Mouse (Mus musculus) testis, adult 2 months (tissue): Measurements from ENCODE around the gene Snca.

ENCODE experiments used
- CTCF ChIP-seq: fragments of 200-500 bp; IDR thresholded peaks from 2 replicates; pipeline ENCODE4 v1.5.1; 2012; ENCODE audit warnings: low read depth, mild to moderate bottlenecking, inconsistent platforms, low read length, moderate library complexity; ENCODE audit not compliant: control insufficient read depth, insufficient read depth, insufficient replicate concordance
- POLR2A ChIP-seq: fragments of 200-500 bp; IDR thresholded peaks from 2 replicates; pipeline ENCODE4 v1.6.1; 2012; ENCODE audit warnings: low read depth, mild to moderate bottlenecking, inconsistent platforms, low read length, moderate library complexity; ENCODE audit not compliant: control insufficient read depth

DNA sequence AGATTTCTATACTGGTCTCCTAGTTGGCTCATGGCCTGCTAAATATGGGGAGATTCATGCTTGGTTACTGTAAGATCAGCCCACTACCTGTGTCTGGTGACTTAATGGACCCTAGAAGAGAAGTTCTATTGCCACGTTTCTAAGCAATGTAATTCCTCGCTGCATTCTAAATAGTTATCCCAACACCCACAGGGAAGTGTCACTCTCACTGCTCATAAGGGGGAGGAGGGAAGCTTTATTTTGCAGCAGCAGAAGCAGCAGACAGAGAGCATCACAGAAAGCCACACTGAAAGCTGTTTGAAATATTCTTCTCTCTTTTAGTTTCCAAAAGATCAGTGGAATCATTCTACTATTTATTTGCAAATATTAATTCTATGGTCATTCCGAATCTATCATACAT lies 64.0 kb downstream of the Snca start:
- TF ChIP-seq CTCF, result no peak
- TF ChIP-seq POLR2A, result no peak
